Mouse (Mus musculus): ENCODE results near the gene Cenpe. TPM values are rescaled to one million over a fixed set of nuclear protein-coding genes. Genes with fewer than 3 reads are reported as not detected.

The Cenpe gene
- polyA plus RNA-seq, 2 experiments = 25.2 to 26.8 TPM

GRCm38 (mm10) chr3:135280669-135281415, 68.5 kb downstream of the Cenpe start, which contains the start of gene Bdh2:
Gene Bdh2, plus strand, starts transcription at chr3:135281221.
- H3K36me3 ChIP-seq (ENCODE audit: control insufficient read depth, insufficient read depth, low read length) = no peaks in the 10 kb centered on the region
- no peak within 1 kb of the TSS for H3K27ac ChIP-seq (replicated peaks; ENCODE audit: low read depth, low read length)
- no peak for TF ChIP-seq POLR2A (IDR thresholded peaks at IDR 0.05; ENCODE audit: borderline replicate concordance, extremely low read depth, insufficient read depth, insufficient read length)
- 23% methylated on average over 14 of the region's 14 CpGs for WGBS
- DNase-seq (ENCODE audit: low spot score) = peak; percentile 89
- peak within 1 kb of the TSS; percentile 27 for H3K4me3 ChIP-seq (replicated peaks; ENCODE audit: low read length)
- H3K4me2 ChIP-seq (replicated peaks; ENCODE audit: low read depth, low read length, severe bottlenecking) = peak within 1 kb of the TSS; percentile 42
- no peaks in the 10 kb centered on the region for H3K27me3 ChIP-seq (ENCODE audit: control insufficient read depth, insufficient read depth, low read length)
- peak; percentile 86 for ATAC-seq (ENCODE audit: low FRiP score, low read depth)
- H3K9ac ChIP-seq (ENCODE audit: low read depth, low read length, severe bottlenecking) = peak within 1 kb of the TSS; percentile 35; the same call in 1 of the 2 replicates
- H3K4me1 ChIP-seq (ENCODE audit: control insufficient read depth, insufficient read depth, low read length) = no peaks in the 10 kb centered on the region
- no peaks in the 10 kb centered on the region; the same call in 1 of the 2 replicates for H3K9me3 ChIP-seq (ENCODE audit: control insufficient read depth, low read length)

- TF ChIP-seq POLR2A (IDR thresholded peaks at IDR 0.05; ENCODE audit: borderline replicate concordance, extremely low read depth, insufficient read depth, insufficient read length) = no peak
- no peak for DNase-seq (ENCODE audit: low spot score)
- Histone ChIP-seq H3K4me3 (replicated peaks; ENCODE audit: low read length) (no peak overlapping the region), H3K9me3 (ENCODE audit: control insufficient read depth, low read length) (no peaks in the 10 kb centered on the region; the same call in 1 of the 2 replicates), H3K4me1 (ENCODE audit: control insufficient read depth, insufficient read depth, low read length) (no peaks in the 10 kb centered on the region), H3K27me3 (ENCODE audit: control insufficient read depth, insufficient read depth, low read length) (no peaks in the 10 kb centered on the region), H3K9ac (ENCODE audit: low read depth, low read length, severe bottlenecking) (no peak overlapping the region), H3K36me3 (ENCODE audit: control insufficient read depth, insufficient read depth, low read length) (no peaks in the 10 kb centered on the region), H3K4me2 (replicated peaks; ENCODE audit: low read depth, low read length, severe bottlenecking) (peak overlapping the region; percentile 42), H3K27ac (replicated peaks; ENCODE audit: low read depth, low read length) (no peak overlapping the region)
- ATAC-seq (ENCODE audit: low FRiP score, low read depth) = no peak
- WGBS = 76% methylated on average over 8 of the region's 8 CpGs
Observed at GRCm38 (mm10) chr3:135281701-135282100, 69.4 kb downstream of the Cenpe start.

GRCm38 (mm10) chr3:135285256-135285655, 72.9 kb downstream of the Cenpe start:
- no peak for ATAC-seq (ENCODE audit: low FRiP score, low read depth)
- no peak for TF ChIP-seq POLR2A (IDR thresholded peaks at IDR 0.05; ENCODE audit: borderline replicate concordance, extremely low read depth, insufficient read depth, insufficient read length)
- Histone ChIP-seq H3K36me3 (ENCODE audit: control insufficient read depth, insufficient read depth, low read length) (no peaks in the 10 kb centered on the region), H3K27ac (replicated peaks; ENCODE audit: low read depth, low read length) (no peak overlapping the region), H3K27me3 (ENCODE audit: control insufficient read depth, insufficient read depth, low read length) (no peaks in the 10 kb centered on the region), H3K4me1 (ENCODE audit: control insufficient read depth, insufficient read depth, low read length) (no peaks in the 10 kb centered on the region), H3K4me2 (replicated peaks; ENCODE audit: low read depth, low read length, severe bottlenecking) (no peak overlapping the region), H3K9ac (ENCODE audit: low read depth, low read length, severe bottlenecking) (no peak overlapping the region), H3K9me3 (ENCODE audit: control insufficient read depth, low read length) (no peaks in the 10 kb centered on the region), H3K4me3 (replicated peaks; ENCODE audit: low read length) (no peak overlapping the region)
- no peak for DNase-seq (ENCODE audit: low spot score)
- WGBS = 86% methylated on average over 11 of the region's 11 CpGs

GRCm38 (mm10) chr3:135285807-135286206, 73.5 kb downstream of the Cenpe start:
- TF ChIP-seq POLR2A (IDR thresholded peaks at IDR 0.05; ENCODE audit: borderline replicate concordance, extremely low read depth, insufficient read depth, insufficient read length) = no peak
- Histone ChIP-seq H3K27ac (replicated peaks; ENCODE audit: low read depth, low read length) (no peak overlapping the region), H3K4me3 (replicated peaks; ENCODE audit: low read length) (no peak overlapping the region), H3K4me2 (replicated peaks; ENCODE audit: low read depth, low read length, severe bottlenecking) (no peak overlapping the region), H3K4me1 (ENCODE audit: control insufficient read depth, insufficient read depth, low read length) (no peaks in the 10 kb centered on the region), H3K9me3 (ENCODE audit: control insufficient read depth, low read length) (no peaks in the 10 kb centered on the region), H3K36me3 (ENCODE audit: control insufficient read depth, insufficient read depth, low read length) (no peaks in the 10 kb centered on the region), H3K27me3 (ENCODE audit: control insufficient read depth, insufficient read depth, low read length) (no peaks in the 10 kb centered on the region), H3K9ac (ENCODE audit: low read depth, low read length, severe bottlenecking) (no peak overlapping the region)
- DNase-seq (ENCODE audit: low spot score) = no peak
- ATAC-seq (ENCODE audit: low FRiP score, low read depth) = no peak
- 78% methylated on average over 3 of the region's 3 CpGs for WGBS

GRCm38 (mm10) chr3:135288138-135288750, 75.9 kb downstream of the Cenpe start:
- no peak overlapping the region for H3K4me3 ChIP-seq (replicated peaks; ENCODE audit: low read length)
- no peaks in the 10 kb centered on the region for H3K9me3 ChIP-seq (ENCODE audit: control insufficient read depth, low read length)
- H3K36me3 ChIP-seq (ENCODE audit: control insufficient read depth, insufficient read depth, low read length) = no peaks in the 10 kb centered on the region
- DNase-seq (ENCODE audit: low spot score) = no peak
- no peaks in the 10 kb centered on the region for H3K27me3 ChIP-seq (ENCODE audit: control insufficient read depth, insufficient read depth, low read length)
- WGBS = 71% methylated on average over 8 of the region's 8 CpGs
- no peak for ATAC-seq (ENCODE audit: low FRiP score, low read depth)
- H3K4me2 ChIP-seq (replicated peaks; ENCODE audit: low read depth, low read length, severe bottlenecking) = no peak overlapping the region
- no peaks in the 10 kb centered on the region for H3K4me1 ChIP-seq (ENCODE audit: control insufficient read depth, insufficient read depth, low read length)
- no peak for TF ChIP-seq POLR2A (IDR thresholded peaks at IDR 0.05; ENCODE audit: borderline replicate concordance, extremely low read depth, insufficient read depth, insufficient read length)
- no peak overlapping the region for H3K9ac ChIP-seq (ENCODE audit: low read depth, low read length, severe bottlenecking)
- no peak overlapping the region for H3K27ac ChIP-seq (replicated peaks; ENCODE audit: low read depth, low read length)

All from limb, embryonic 14.5 days (tissue).